Mouse (Mus musculus) thymus, adult 18-20 months (tissue): ENCODE data around the gene Adora2a.
"Not testable (repeated sequence)": the region's sequence is repeated elsewhere in the genome, so short reads cannot be mapped to it uniquely, and the experiment has no call there.

Experiments used
- DNase-seq, 2 experiments: peaks; one replicate each; pipeline ENCODE4 v3.0.0; 2022; ENCODE audit warnings: mixed read lengths in 2 of 2

The Adora2a gene

GRCm38 (mm10) chr10:75316872-75316907 is at the start of gene Adora2a:
Gene Adora2a (plus strand): TSS chr10:75316877.
- no peak for DNase-seq

DNA sequence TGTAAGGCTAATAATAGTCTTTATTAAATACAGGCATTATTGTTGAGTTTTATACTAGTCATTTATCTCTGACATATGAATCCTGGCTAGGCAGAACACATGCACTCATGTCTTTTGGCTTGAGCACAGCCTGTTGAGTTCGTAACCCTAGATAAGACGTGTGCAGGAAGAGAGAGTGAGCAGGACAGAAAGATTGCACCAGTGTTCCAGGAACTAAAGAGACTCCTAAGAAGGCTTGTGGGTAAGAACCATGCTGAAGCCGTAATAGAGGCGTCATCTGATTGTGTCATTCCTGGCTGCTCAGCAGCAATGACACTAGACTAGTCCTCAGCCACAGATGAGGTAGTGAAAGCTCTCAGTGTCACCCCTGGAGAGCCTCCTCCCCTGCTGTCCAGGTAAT is 43.7 kb upstream of the Adora2a start:
- DNase-seq, result no peak

DNA sequence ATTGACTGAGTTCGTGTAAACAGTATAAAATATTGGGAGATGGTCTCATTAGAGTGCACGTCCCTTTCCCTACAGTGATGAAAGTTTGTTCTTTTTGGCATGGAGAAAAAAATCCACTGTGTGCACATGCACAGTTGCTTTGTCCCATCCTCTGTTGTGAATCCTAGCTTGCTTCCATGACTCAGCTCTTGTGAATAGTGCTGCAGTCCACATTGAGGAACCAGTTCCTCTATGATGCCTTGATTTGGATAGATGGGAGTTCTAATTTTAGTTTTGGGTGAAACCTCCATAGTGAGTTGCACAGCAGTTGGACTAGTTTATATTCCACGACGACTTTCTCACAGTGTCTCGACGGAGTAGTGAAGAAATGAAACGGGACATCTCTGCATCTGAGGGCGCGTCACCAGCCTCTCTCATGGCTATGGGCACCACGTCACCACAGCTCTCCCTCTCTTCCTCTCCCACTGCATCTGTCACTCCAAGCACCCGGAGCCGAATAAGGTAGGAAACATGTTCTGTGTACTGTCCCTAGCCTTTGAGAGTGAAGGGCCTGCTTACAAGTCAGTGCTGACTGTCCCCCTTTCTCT is 40.2 kb upstream of the Adora2a start:
- no peak for DNase-seq

DNA sequence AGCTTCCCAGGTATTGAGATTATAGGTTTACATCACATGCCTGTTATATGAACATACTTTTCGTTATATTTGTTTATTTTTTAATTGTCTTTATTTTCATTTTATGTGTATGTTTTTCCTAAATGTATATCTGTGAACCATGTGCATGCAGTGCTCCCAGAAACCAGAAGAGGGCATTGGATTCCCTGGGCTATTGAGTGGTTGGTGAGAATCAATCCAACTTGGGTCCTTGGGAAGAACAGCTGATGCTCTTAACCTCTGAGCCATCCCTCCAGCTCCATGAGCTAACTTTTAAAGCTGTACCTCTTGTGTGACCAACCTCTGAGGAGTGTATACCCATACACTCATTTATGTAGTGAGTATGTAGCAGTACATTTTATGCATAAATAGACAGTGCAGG is 39.2 kb upstream of the Adora2a start:
- no peak for DNase-seq

GRCm38 (mm10) chr10:75282648-75283047 is 34.0 kb upstream of the Adora2a start:
- DNase-seq, result peak; percentile 35 to 62

- DNase-seq, result no peak
These were observed 32.9 kb upstream of the Adora2a start for GRCm38 (mm10) chr10:75283821-75284220.

DNA sequence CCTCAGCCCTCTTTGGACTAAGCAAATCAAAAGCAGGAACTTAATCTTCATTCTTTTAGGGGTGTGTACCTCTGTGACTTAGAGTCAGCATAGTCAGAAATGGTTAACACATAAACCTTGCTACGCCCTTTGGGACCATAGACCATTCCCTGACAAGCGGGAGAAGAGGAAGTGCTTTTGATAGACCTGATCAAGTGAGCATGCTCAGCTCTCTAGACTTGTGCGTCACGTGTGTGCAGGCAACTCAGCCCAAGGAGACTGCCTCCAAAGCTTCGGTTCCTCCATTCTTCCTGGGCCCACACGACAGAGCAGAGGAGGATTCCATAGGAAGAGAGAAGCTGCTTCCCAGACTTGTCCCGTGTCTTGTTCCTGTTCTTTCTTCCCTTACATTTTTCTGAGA is 28.1 kb upstream of the Adora2a start:
- DNase-seq, result no peak

- no peak for DNase-seq
These were observed 27.3 kb upstream of the Adora2a start for GRCm38 (mm10) chr10:75289392-75289791.

GRCm38 (mm10) chr10:75290650-75291049 is 26.0 kb upstream of the Adora2a start:
- DNase-seq, result no peak

GRCm38 (mm10) chr10:75291338-75291737 is 25.3 kb upstream of the Adora2a start:
- DNase-seq, result no peak

DNA sequence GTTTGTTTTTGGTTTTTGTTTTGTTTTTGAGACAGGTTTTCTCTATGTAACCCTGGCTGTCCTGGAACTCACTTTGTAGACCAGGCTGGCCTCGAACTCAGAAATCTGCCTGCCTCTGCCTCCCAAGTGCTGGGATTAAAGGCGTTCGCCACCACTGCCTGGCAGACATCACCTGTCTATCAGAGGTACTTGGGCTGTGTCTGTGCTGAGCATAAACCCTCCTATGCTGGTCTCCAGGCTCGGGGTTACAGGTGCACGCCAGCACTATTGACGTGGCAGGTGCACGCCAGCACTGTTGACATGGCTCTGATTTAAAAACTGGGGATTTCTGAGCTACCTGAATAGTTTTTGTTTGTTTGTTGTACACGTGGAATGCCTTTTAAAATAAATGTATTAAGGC is 24.5 kb upstream of the Adora2a start:
- DNase-seq, result not testable (repeated sequence)

GRCm38 (mm10) chr10:75293288-75293687 is 23.4 kb upstream of the Adora2a start:
- no peak for DNase-seq

DNA sequence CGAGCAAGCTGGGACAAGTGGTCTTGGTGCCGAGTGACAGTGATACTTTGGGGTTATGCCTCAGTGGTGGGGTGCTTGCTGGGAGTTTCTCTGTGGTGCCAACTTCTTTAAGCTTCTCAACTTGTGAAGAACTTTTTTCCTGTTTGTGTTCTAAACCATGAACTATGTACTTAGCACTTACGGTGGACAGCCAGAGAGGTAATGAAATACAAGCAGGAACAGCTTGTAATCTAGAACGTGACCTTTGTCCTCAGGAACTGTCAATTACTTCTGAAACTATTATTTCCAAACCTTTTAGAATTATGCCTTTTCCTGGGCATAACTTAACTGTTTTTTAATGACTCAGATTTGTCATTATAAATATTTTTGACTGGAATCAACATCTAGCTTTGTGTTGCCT is 22.3 kb upstream of the Adora2a start:
- no peak for DNase-seq

GRCm38 (mm10) chr10:75294926-75295325 is 21.8 kb upstream of the Adora2a start:
- DNase-seq, result no peak

DNA sequence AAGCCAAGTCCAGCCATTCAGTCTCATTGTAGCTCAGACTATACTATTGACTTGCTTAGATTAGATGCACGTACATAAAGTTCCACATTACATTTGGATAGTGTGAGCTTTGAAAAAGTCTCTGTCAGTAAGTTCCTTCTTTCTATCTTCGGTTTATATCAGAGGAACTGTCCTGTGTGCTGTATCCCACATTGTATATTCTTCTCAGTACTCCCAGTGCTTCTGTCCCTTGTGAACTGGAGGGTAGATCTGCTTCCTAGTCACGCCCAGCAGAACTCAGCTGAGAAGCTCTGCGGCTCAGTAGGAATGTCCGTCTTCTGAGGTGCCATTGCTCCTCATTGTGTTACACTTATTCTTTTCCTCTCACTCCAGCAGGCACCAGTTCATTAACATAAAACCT is 18.1 kb upstream of the Adora2a start:
- no peak for DNase-seq

DNA sequence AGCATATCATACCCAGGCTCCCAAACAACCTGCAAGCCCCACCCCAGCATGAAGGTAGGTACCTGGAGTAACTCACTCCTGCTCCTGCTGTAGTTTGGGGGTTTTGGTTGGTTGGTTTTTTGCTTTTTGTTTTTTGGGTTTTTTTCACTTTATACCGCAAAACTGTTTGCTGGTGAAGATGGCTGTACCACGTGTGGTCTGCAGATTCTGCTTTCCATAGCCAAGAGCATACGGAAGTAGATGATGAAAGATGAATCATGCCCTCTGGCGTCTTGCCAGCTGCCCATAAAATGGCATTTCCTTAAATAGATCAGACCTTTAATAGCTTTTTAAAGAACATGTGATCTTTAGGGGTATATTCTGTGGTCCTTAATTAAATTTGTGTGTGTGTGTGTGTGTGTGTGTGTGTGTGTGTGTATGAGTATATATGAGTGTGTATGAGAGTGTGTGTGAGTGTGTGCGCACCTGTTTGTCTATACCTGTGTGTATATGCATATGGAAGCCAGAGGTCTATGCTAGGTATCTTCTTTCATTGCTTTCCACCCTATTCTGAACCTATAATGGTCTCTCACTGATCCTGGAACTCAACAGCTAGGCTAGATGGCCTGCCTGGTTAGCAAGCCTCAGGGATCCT is 16.8 kb upstream of the Adora2a start:
- no peak for DNase-seq

DNA sequence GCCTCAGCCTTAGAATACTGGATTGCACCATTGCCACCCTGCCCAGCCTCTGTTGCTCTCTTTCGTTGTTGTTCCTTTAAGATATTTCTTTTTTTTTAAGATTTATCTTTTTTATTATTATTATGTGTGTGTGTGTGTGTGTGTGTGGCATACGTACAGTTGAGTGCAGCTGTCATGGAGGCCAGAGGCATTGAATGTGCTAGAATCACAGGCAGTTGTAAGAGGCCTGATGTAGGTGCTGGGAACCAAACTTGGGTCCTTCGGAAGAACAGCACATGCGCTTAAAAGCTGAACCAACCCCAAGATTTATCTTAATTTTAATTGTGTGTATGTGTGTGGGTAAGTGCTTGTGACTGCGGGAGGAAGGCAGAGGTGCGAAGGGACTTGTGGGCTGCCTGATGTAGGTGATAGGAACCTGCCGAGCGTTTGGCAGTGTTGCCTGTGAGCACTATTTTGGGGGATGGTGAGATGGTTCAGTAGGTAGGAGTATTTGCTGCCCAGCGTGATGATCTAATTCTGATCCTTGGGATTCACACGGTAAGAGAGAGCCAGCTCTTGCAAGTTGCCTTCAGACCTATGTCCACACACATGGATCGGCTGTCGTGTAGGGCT is 15.4 kb upstream of the Adora2a start:
- no peak for DNase-seq

GRCm38 (mm10) chr10:75301937-75302336 is 14.7 kb upstream of the Adora2a start:
- no peak for DNase-seq

- DNase-seq, result no peak
These were observed 14.1 kb upstream of the Adora2a start for GRCm38 (mm10) chr10:75302536-75302935.

GRCm38 (mm10) chr10:75303324-75304048 is 13.2 kb upstream of the Adora2a start:
- no peak for DNase-seq

GRCm38 (mm10) chr10:75304049-75304405 is 12.7 kb upstream of the Adora2a start:
- no peak for DNase-seq

- no peak for DNase-seq
These were observed 12.3 kb upstream of the Adora2a start for GRCm38 (mm10) chr10:75304413-75304812.

GRCm38 (mm10) chr10:75307130-75307529 is 9.5 kb upstream of the Adora2a start:
- no peak for DNase-seq

GRCm38 (mm10) chr10:75312361-75312760 is 4.3 kb upstream of the Adora2a start:
- DNase-seq, result no peak
